Mouse (Mus musculus): ENCODE measurements at regions not wholly inside any gene's neighbourhood (a gene's known extent, or its start where the extent isn't known, plus 50 kb on each side); places are given as distances from the start of the nearest gene placed in this dataset.

DNA sequence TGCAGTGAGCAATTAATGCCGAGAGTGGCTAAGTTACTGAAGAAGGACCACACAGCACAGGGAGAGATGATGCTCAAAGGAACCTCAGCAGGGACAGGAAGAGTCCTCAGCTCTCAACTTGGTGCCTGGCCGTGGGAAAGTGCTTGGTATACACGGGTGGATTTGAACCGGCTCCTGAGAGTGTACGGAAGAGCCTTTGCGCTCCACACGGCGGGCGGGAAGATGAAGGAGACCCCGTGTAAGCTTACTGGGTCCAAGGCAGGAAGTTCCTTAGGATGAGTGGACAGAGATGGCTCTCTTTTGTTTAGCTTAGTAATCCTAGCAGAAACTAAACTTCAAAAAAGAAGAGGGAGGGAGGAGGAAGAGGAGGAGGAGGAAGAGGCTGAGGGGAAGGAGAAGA lies 73.8 kb upstream of the Cpm start:
- DNase-seq, result no peak

DNA sequence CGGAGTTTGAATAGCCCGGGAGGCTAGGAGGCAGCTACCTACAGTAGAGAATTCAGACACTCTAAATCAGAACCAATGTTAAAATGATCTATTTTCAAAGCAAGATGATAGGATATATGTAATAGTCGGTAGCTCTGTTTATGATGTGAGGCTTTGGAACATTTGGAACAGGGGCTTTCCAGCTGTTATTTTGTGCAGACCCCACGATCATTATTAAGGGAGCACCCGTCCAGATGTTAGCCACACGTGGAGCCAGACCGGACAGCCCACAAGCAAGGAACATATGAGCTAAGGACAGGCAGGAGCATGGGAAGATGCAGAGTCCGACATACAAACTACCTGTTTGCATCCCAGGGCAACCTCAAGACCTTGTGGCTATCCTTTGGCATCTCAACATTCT lies 74.3 kb upstream of the Cpm start:
- DNase-seq, result no peak

DNA sequence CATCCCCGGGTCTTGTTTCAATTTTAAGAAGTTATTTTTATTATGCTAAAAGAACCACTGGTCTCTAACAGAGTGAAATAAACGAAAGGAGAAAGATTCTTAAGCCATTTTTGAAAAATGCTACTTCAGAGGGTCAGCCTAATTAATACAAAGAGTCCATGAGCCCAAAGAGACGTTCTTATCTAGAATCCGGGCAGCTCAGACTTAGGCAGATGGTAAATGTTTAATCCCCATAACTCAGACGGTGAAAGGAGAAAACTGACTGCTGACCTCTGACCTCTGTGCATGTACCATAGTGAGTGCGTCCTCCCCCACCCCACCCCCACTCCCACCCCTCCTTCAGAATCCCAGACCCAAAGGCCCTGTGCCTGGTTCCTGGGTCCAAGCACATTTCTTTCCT lies 74.8 kb upstream of the Cpm start:
- no peak for DNase-seq

DNA sequence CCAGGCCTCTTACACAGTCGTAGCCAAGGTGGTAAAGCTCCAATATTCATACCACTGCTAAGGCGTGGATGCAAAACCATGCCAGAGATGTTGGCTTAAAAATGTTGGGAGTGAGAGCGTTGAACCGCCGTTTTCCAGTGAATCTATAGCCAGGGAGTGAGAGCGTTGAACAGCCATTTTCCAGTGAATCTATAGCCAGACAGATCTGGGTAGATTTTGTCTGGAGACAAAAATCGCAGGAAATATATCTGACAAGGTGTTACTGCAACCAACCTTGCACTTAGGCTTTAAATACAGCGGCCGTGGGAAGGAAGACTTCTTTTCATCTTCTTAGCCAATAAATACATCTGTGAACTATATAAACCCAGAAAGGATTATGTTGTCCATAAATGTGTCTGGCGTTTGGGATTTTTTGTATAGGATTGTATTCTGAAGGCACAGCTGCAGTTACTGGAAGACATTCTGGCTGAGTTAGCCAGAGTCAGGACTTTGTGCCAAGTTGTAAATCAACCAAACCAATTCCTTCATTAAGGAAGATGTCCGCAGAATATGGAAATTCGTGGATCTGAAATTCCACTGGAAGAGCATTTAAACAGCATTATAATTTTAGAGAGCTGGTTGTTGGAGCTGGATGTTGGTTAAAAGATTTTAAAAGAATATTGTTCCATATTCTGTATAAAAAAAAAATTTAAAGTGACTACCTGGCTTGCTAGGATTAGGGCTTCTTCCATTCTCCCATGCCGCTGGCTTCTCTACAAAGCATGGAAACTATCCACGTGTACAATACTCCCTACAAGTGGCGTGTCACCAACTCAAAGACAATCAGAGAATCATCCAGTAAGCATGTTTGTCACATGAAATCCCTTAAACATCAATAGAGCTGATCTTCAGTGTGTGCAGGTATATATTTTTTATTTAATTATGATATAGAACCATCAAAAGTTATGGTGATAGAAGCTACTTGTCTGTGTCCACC lies 75.8 kb upstream of the Cpm start:
- no peak for DNase-seq

DNA sequence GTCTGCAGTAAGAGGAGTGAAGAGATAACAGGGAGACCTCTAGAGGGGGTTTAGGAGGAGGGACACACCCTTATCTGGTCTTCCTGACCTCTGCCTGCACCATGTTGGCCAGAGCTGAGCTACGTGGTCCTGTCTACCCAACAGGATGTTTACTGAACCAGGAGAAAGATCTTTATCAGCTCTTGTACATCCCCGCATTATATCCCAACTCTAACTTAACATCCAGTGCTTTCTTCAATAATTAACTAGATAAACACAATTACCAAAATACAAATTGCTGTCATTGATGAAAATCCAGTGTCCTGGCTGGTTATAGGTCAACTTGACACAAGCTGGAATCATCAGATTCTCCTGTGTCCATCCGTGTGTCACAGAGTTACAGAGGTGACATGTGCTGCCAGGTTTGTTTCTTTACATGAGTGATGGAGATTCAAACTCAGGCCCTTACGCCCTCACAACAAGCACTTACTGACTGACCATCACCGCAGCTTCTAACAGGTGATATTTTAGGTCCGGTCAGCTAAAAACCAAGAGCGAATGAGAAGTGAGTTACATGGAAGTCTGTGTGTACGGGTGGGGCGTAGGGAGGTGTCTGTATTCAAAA lies 77.1 kb upstream of the Cpm start:
- DNase-seq, result no peak

DNA sequence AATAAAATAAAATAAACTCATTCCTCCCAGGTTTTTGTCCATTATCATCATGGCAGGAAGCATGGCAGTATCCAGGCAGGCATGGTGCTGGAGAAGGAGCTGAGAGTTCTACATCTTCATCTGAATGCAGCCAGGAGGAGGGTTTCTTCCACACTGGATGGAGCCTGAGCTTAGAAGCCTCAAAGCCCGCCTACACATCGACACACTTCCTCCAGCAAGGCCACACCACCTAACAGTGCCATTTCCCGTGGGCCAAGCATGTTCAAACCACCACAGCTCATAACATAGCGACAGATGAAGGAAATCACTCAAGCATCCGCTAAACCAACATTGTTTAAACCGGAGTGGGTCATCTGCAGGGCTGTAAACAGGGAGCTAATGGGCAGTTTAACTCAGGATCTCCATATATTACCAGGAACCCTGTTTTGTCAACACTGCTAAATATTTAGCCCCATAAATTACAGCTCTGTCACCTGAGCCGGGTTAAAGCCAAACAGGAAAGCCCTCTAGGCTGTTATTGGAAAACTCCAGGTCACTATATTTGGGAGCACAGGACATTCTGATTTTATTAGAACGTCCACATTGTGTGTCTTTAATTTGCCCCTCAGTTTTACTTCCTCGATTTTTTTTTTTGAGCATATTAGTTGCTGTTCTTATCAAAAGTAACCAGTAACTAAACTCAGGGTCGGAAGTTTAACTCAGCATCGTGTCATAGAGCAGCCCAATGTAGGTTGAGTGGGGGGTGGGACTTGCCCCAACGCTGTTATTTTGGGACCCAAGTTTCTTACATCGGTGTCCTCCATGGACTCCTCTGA lies 77.9 kb upstream of the Cpm start:
- DNase-seq, result no peak

DNA sequence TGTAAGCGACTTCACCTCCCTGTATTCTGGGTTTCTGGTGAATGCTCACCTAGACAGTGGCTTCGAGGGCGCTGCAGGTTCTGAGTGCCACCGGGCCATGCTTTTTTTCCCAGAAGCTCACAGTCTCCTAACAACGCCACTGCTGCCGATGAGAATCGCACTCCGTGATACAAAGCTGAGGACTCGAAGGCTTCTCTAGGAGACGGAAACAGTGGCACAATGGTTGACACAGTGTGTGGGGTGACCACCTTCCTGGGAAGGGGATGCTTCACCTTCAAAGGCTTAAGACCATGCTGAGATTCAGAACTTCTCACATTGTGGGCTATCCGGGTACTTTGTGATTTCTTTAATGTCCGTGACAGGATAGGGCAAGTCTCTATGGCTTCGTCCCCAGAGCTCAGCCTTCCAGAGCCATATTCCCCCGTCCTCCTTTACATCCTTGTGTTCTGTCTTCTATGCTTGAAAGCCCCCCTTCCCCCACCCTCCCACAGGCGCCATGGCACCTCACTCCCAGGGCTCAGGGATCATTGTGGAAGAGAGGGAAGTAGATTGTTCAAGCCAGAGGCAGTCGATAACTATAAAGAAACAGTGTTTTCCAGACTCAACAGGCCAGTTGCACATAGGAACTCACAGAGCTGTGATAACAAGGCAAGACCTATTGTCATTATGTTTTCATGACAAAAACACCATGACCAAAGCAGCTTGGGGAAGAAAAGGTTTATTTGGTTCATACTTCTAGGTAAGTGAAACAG lies 79.3 kb upstream of the Cpm start:
- no peak for DNase-seq

DNA sequence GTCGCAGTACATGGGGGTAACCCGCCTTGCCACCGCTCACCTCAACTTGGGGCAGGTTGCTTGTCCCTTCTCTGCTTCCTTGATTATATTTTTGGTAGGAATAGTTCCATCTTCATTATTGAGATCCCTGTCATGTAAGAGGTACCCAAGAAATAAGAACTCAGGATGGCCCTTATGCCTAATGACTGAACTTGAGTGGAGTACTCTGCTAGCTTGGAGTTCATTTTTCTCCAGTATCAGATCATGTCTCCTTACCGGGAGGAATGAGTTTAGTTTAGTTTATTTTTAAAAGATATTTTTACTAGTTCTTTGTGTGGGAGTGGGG lies 79.8 kb upstream of the Cpm start:
- no peak for DNase-seq

DNA sequence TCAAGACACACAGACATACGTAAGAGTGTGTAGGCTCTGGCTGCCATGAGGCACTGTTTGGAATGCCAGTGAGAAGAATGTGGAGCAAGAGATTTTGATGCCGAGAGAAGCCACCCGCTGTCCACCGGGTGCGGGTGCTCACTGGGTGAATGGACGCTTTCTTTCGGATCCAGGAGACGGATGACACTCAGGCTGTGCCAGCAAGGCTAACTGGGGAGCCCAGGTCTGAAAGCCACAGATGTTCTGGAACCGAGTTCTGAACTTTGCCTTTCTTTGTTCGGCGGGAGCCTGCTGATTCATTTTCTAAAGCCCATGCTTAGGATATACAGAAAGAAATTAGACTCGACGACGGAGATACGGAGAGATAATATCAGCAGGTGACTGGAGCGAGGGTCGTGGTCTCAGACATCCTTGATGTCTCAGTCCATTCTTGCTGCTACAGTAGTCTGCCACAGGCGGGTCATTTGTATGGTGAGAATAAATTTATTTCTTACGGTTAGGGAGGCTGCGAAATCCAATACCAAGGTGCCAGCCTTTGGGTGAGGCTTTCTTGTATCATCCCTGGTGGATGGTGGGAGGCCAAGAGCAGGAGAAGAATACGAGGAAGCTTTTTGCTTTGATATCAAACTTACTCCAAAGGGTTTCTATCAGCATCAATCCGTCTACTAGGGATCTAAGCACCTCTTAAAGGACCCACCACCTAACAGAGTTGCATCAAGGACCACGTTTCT lies 80.4 kb upstream of the Cpm start:
- DNase-seq, result no peak

DNA sequence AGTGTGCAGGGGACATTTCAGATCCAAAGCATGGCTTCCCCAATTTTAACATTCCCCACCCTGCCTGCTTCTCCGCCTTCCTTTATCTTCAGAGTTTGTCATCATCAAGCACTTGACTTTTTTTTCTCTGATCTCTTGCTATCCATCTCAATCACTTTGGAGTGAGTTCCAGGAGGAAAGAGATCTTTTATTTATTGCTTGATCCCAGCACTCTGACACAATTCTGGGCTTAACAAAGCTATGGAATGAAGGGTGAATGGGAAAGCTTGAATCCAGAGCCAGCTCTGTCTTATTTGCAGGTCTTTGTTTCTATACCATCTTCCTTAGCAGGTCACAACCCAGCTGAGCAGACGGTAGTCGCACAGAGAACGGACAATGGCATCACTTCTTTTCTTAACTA lies 81.0 kb upstream of the Cpm start:
- no peak for DNase-seq

DNA sequence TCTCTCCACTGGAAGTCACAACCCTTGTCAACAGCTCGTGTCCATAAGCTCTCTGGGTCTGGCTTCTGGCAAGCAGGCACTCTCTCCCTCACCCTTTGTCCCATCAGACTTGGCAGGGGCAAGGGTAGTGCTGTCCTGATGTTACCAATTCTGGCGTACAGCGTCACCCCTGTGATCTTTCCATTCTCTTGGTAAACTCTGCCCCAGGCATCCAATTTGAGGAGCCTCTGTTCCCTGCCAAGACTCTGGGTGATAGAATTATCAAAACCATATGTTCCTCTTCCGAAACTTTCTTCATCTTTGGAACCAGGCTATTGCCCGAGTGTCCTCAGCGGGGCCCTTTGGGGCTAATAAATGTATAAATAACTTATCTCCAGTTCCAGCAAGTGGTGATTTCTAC lies 82.0 kb upstream of the Cpm start:
- no peak for DNase-seq

DNA sequence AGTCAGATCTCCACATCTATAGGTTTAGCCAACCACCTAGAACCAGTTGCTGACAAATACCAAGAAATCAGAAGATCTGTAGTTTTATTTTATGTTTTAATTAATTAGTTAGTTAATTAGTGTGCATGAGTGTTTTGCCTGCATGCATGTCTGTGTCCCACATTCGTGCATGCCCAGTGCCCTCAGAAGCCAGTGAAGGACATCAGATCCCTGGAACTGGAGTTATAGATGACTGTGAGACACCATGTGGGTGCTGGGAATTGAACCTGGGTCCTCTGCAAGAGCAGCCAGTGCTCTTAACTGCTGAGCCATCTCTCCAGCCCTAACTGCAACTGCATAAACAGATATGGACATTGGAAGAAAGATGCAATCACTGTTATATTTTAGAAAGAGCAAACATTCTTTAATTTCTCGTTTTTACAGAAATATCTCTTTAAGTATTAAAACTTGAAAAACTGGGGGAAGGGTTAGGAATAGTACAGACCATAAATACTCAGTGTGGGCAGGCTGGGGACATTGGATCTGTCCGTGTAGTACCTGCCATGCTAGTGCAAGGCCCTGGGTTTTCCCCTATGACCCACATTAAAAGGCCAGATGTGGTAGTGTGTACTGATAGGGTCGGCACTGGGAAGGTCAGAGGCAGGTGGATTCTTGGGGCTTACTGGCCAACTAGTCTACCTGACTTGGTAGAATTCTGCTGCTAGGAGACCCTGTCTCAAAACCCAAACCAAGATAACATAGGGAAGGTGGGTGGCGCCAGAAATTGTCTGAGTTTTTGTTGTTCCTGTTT lies 83.3 kb upstream of the Cpm start:
- no peak for DNase-seq

DNA sequence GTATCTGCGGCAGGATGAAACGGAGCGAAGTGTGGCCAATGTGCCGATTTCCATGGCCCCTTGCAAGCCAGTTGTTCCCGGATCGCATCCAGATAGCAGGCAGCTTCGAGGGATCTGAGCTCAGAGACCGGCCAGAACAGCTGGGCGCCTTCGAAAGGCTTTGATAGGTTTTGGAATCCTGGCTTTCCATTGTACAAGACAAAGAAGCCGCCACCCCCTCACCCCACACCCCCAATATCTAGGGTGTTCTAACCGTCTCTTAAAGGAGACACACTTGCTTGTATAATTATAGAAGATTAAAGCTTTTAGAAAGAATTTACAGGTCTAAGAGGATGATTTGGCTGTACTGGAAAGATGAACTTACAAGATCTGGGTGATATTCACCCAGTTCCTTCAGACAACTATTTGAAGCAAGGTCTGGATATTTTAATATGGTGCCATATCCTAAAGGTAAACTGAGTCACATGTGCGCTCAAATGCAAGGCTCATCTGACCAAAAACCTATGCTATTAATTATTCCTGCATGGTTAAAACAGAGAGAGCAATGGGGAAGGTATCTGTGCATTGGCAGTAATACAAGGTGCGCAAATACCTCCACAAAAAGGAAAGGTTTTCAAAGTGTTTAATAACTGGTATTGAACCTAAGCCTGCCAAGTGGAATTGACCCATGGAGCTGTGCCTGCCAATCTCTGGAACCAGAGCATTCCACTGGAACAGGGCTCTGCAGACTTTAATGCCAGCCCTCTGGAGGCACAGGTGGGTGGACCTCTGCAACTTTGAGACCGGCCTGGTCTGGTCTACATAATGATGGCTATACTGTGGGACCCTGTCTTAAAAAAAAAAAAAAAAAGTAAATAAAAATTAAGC lies 84.4 kb upstream of the Cpm start:
- DNase-seq, result no peak

DNA sequence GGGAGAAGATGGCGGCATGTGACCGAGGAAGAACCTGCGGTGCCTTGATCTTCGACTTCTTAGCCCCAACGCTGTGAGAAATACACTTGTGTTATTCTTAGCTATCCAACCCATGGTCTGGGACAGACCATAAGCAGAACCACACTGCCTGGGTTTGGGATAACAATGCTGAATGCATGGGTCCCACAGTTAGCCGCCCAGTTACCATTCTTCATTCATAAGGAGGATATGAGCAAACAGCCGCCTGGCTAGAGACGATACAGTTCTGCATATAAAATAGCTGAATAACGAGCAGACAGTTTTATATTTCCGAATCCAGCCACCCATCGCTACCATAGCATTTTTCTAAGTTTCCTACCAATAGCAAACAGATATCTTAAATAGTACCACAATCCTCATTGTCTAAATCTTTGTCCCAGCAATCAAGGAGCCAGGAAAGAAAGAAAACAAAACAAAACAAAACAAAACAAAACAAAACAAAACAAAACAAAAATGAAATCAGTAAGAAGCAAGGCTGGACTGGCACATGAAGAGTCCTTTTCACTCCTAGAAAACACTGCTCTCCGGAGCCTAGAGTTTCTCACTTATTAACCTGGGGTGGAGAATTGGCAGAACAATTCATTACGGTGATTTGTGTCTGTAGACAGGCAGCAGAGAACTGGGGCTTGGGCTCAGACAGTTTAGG lies 85.2 kb upstream of the Cpm start:
- no peak for DNase-seq

DNA sequence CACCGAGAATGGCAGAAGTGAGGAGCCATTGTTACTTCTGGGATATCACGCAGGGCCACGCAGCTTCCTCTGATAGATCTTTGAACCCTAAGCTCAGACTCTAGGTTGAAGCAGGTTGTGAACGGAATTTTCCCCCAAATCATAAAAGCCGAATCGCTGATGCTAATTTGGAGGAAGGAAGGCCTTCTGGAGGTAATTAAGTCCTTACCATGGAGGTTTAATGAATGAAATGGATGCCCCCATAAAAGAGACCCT lies 85.7 kb upstream of the Cpm start:
- no peak for DNase-seq

DNA sequence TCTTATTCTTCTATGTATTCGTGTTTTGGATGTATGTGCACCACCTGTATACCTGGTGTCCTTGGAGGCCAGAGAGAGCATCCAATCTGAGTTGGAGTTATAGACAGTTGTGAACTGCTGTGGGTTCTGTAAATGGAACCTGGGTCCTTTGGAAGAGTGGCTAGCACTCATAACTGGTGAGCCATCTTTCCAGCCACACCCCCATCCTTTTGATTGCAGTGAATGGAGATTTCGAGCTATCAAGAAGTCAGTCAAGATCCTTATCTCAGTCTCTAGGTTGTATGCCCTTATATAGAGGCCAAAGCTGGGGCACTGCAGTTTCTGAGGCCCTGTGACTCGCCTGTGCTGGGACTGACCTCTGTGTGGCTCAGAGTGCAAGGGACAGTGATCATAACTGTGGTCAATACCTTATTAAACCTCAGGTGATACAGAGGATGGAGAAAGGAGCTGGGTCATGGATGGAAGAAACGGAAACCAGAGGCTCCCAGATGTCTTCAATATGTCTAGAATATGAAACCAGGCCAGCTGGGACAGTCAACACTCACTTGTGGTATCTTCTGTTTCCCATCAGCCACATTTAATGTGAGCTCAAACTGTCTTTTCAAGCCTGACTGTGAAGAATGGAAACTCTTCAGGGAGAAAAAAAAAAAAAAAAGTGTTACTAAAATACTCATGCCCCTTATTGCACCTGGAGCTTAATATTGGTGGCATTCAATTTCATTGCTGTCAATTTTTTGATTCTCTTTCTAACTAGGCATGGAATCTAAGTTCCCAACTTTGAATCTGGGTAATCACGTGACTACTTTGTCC lies 86.2 kb upstream of the Cpm start:
- DNase-seq, result no peak

DNA sequence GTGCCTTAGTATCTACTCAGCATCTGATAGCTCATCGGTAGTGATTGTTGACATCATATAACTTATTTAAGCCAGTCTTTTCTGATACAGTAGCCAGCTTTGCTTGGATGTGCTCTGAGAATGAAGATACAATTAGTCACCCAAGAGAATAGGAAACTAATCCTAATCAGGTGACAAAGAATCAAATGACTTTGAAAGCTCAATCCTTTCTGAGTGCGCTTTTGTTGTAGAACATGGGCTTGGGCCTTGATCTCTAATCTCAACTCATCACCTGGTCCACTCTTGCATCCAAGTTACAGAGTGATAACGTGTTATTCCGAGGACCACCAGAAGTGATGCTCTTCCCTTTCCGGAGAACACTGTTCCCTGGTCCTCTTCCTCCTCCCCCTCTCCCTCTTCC lies 86.9 kb upstream of the Cpm start:
- DNase-seq, result no peak

DNA sequence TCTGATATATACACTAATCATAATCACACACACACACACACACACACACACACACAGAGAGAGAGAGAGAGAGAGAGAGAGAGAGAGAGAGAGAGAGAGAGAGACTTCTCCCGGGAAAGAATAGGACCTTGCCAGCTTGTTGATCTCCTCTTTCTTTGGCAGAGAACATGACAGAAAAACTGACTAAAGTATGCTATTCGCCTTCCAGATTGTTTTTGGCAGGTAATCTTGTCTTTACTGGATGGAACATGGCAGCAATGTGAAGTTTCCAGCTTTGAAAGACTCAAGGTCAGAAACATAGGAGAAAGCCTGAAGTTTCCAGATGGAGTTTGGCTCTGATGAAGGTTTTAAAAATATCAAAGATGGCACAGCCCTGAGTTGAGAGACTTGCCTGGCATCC lies 87.8 kb upstream of the Cpm start:
- DNase-seq, result no peak

DNA sequence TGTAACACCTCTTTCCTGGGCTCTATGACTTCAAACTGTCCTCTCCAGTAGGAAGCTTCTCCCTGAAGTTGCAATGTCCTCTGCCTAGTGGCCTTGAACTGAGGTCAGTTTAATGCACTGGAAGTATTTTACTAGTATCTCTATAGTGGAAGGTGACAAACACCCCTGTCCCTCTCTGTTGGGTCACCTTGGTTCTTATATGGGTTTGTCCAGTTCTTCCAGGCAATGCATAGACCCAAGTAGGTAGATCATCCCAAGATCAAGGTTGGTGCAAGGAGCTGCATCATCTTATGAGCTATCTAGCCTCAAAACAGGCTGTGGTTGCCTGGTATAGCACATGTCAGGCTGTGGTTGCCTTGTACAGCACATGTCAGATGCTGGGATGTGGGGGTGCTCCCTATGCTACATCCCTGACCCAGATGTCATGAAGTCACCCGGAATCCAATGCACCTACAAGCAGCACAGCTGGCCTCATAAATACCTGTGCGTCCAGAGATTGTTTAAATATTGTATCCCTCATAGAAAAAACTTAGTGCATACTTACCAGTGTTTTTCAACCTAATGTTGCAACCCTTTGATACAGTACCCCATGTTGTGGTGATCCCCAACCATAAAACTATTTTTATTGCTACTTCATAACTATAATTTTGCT lies 88.4 kb upstream of the Cpm start:
- DNase-seq, result no peak

Data from cerebellum, postnatal 36 days (tissue).